Mouse (Mus musculus) cerebellum, adult 9-11 months (tissue): ENCODE data around the gene Ppp1ca.

ENCODE experiments used
- DNase-seq: peaks from one replicate; pipeline ENCODE4 v3.0.0; 2022

Ppp1ca gene

GRCm38 (mm10) chr19:4155223-4156072, 36.4 kb upstream of the Ppp1ca start:
- peak; percentile 36 for DNase-seq

DNA sequence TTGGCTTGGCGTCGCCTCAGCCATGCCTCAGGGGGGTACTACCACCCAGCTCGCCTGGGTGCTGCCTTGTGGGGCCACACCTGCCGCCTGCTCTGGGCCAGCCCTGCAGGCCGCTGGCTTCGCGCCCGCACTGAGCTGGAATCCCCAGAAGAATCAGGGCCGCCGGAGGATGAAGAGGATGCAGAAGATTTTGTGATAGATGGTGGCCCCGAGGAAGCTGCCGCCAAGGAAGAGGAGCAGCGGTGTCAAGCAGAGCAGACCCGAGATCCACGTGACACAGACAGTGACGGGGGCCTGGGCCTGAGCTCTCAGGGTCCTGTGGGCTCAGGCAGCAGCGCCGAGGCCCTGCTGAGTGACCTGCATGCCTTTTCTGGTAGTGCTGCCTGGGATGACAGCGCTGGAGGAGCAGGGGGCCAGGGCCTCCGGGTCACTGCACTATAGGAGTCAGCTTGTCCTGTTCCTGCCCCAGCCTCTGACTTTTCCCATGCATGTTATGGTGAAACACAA, 35.7 kb upstream of the Ppp1ca start:
- DNase-seq = peak; percentile 60

- DNase-seq = peak; percentile 41
These were observed 35.1 kb upstream of the Ppp1ca start for GRCm38 (mm10) chr19:4156771-4157170.

DNA sequence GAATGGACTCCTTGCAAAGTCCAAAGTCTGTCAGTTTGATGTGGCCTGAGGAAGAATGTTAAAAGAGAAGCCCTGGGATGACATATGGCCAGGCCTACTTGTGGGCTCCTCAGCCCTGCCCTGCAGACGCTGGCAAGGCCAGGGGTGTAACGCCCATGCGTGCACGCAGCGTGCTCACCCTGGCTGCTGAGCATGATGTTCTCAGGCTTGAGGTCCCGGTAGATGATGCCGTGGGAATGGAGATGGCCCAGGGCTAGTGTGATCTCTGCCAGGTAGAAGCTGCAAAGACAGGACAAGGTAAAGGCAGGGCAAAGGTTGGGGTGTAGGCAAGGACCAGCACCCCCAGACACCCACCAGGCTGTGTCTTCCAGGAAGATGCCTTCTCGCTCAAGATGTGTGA, 32.8 kb upstream of the Ppp1ca start:
- DNase-seq = peak; percentile 34

DNA sequence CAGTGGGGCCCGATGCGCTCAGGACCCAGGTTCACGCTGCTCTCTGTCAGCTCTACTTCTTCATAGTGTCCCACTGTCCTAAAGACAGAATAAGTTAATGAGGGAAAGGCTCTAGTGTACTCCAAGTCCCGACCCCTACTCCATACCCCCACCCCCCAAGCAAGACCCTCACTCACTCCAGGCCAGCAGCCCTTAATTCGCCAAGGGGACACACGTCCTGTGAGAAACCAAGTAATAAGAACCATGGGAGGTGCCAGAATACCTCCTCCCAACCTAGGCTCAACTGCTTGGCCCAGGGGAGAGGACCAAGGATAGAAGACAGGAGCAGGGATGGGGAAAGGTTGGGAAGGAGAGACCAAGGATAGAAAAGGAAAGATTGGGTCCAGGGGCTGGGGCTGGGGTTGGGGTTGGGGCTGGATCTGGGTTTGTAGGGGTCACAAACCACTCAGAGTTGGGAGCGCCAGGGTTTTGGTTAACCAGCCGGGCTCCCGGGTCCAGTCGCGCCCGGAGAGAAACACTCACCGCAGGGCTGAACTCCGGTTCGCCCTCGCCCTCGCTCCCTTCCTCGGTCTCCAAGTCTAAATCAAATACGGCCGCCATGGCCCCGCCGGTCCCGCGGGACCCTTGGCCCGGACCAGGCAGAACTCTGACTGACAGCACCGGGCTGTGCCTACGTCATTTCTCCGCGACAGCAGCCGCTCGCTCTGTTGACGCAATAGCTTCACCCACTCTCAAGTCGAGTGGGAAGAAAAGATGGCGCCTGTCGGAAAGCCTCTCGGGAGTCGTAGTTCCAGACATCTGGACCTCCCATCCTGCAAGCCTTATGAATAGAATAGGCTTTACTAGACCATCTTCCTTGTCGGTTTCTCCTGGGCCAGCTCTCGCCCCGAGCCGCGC, 29.0 kb upstream of the Ppp1ca start, which contains the start of gene Rps6kb2:
Gene Rps6kb2 (minus strand): TSS at position 709 of the 897 bp plus-strand sequence.
- peak; percentile 97 for DNase-seq

DNA sequence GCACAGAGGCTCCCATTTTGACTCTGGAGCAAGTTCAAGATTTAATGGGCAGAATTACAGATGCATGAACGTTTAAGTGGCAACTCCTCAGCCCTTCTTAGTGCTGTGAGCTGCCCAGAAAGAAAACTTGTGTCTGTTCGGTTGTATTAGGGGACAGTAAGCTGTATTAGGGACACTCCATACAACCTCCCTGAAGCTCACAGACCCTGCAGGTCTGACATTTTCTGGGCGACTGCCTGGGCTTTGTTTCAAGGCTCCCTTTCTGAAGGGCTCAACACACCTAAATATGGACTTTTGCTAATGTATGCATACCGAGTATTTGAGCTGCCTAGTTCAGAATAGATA, 28.4 kb upstream of the Ppp1ca start:
- DNase-seq = no peak

DNA sequence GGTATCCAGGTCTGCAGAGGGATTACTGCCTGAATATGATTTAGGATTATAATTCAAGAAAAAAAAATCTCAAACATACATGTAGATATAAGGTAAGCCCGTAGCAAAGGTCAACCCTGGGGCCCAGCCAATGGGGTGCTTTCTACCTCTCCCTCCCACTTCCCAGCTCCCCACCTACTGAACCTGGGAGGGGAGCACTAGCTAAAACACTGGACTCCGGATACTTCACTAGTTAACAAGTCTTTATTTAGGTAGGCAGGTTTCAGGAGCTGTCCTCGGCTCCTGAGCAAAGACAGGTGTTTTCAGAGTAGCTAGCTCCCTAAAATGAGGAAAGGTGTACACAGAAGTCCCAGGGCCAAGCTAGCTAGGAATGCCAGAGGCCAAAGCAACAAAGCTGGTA, 27.8 kb upstream of the Ppp1ca start:
- DNase-seq = peak; percentile 41

DNA sequence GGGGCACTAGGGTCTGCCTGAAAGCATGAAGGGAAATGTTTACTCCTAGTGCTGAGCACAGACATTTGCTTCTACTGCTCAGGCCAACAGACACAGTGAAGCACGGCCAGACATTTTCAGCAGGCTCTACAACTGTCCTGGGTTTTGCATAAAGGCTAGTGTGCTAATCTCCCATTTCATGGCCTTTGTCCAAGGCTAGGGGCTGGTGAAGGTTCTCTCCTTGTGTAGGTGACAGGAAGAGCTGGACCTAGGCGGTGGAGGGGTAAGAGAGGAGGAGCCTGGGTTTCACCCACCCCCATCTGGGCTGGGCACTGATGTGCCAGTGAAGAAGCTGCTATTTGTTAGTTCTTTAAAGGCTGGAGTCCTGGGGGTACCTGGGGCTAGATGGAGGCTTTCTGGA, 27.1 kb upstream of the Ppp1ca start:
- DNase-seq = peak; percentile 62

DNA sequence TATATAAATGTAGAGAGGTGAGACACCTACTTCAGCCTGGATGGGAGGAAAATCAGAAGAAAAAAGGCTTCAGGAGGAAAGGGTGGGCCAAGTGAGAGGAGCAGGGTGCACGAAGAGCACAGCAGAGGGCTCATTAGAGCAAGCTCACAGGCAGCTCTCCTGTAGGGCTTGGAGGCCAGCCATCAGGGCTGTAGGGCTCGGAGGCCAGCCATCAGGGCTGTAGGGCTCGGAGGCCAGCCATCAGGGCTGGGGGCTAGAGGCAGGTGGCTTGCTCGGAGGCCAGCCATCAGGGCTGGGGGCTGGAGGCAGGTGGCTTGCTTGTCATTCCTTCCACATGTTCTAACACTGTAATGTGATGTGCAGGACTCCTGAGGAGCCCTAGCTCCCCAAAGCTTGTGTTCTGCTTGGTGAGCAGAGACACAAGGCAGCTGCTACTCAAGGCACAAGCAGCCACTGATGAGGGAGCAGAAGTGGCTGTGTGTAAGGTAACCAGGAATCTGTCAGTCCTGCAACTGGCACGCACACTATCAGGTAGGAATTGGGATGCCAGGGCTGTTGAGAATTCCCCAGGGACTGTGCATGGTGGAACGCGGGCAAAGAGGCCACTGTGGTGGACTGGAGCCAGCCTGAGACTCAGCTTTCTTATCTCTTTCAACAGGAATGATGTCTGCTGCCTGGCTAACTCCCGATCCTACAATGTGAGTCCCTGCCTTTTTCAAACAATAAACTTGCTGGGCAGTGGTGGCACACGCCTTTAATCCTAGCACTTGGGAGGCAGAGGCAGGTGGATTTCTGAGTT, 25.0 kb upstream of the Ppp1ca start:
- DNase-seq = peak; percentile 42

DNA sequence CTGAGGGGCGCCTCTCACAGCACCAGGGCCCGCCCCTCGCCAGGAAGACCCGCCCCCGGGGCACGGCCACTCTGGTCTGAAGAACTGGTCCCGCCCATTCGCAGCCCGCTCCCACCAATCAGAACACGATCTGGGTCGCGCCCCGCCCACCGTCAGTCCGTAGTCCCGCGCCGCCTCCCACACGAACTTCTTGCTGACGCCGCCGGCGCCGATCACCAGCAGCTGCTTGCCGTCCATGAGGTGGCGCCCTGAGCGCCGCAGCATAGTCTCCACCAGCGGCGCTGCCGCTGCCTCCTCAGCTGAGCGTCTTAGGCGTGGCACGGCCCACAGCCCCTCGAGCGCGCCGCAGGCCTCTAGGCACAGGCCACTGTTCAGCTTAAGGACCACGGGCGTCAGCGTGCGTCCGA, 22.5 kb upstream of the Ppp1ca start:
- peak; percentile 99 for DNase-seq

- peak; percentile 80 for DNase-seq
These were observed 22.1 kb upstream of the Ppp1ca start for GRCm38 (mm10) chr19:4169810-4170209.

GRCm38 (mm10) chr19:4170723-4171392, 21.0 kb upstream of the Ppp1ca start:
- DNase-seq = peak; percentile 50

DNA sequence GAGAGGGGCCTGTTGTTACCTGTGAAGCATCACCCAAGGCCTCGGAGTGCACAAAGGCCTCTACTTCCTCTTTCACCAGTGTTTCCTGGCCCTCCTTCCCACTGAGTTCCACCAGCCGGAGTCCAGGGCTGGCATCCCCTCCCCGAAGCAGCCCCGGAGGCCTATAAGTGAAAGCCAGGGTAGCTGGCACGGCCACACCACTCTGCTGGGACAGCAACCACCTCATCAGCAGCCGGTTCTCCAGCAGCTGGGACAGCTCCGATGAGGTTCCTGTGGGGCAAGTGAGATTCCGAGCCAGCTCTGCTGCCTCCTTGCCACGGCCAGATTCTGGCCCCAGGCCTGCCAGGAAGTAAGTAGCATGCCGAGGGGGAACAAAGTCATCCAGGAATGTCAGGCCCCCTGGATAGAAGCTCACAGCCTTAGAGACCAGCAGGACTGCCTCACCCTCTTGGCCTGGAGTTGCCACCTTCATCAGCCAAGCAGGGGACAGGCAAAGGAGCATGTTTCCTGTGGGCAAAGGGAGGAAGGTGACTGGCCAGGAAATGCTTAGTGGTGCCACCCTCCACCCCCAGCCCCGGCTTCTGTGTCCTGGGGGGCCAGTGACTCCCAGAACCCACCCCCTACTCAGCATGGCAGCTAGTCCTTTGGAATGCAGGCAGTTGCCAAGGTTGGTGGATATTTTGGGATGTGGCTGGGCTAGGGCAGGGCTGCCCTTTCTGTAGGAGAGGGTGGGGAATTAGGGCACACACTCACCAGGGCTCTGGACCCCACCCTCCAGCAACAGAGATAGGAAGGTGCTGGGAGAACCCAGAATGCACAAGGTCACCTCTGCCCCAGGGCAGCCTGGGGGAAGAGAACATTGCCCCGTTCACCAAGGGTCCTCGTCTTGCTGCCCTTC, 20.2 kb upstream of the Ppp1ca start:
- DNase-seq = peak; percentile 52

- DNase-seq = no peak
These were observed 18.9 kb upstream of the Ppp1ca start for GRCm38 (mm10) chr19:4172925-4173324.

- no peak for DNase-seq
These were observed 16.4 kb upstream of the Ppp1ca start, which contains the start of gene Carns1 for GRCm38 (mm10) chr19:4175368-4175947. Gene Carns1 (minus strand): TSS chr19:4175479.

GRCm38 (mm10) chr19:4180411-4180810, 11.5 kb upstream of the Ppp1ca start:
- DNase-seq = no peak

GRCm38 (mm10) chr19:4181892-4182291, 10.0 kb upstream of the Ppp1ca start:
- peak; percentile 16 for DNase-seq

DNA sequence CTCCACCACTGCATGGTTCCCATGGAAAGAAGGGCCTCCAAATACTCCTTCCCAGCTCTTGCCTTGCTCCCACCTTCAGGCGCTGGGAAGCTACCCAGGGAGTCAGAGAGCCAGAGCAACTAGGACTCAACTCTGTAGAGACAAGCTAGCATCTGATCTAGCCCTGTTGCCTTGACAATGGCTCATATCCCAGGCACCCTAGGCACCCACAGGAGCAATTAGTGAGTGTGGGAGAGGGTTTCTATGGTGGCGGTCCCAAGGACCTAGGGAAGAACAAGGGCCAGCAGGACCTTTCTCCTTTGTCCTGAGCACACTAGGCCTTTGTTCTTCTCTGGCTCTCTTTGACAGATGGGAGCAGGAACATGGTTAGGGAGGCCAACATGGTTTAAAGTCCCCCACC, 8.2 kb upstream of the Ppp1ca start:
- DNase-seq = peak; percentile 14

- DNase-seq = no peak
These were observed 6.6 kb upstream of the Ppp1ca start for GRCm38 (mm10) chr19:4184976-4185975.
